Comparison of ENCODE assay signal across 15 mouse cellular contexts in the genomic region with DNA sequence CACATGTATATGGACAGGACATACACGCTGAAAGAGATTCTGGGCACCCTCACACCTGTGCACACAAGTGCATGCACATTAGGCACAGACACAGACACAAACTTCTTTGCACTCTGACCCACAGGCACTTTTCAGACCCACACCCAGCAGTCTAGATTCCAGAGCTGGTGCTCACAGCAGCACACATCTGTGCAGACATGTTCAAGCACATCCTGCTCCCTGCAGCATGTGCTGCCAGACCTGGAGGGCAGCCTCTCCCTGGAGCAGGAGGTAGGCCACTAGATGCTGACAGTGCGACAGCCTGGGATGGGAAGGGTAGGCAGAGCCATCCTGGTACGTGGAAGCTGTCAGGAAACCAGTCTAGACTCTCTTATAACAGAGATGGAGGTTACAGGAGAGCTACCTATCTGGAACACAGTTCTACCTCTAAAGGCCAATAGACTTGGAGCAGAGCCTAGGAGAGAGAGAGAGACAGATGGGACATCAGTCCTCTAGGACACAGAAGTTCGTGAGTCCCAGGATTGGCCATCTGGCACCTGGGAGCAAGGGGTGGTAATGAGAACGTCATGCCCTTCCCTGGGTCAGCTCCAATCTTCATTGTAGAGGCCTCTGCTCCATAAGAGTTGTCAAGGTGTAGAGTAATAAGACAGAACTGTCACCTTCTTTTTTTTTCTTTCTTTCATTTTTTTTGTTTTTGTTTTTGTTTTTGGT. TPM values are rescaled to one million over a fixed set of nuclear protein-coding genes. Genes with fewer than 3 reads are reported as not detected.
A peak's percentile ranks its signal among the peaks of the same experiment; 100 is the strongest.
DNase-seq lines count a peak whose midpoint lies in the region; ATAC-seq lines count a peak whose summit lies in the region.
"Had no signal": no experiment of that assay in that cellular context is flagged by ENCODE, and none has a peak within 500 bp of the region (broad histone marks: within the 10 kb centered on the region; RNA-seq: fewer than 3 reads in every experiment).

No protein-coding gene starts in this region.

- no peaks in the 10 kb centered on the region for H3K9me3 ChIP-seq in heart, embryonic 10.5 days
- no peaks in the 10 kb centered on the region for H3K9me3 ChIP-seq in limb, embryonic 15.5 days
- H3K9me3 ChIP-seq: heart, embryonic 12.5 days; hindbrain, embryonic 10.5 days; liver, embryonic 12.5 days had no signal

- DNase-seq in heart, embryonic 10.5 days (ENCODE audit: low spot score) = no peak
- DNase-seq in heart, postnatal 10 days = no peak
- peak; percentile 99 for DNase-seq in brain, adult 2 months (ENCODE audit: low read depth, low spot score)
- DNase-seq in cerebellum, adult 8-10 months = peak; percentile 87
- DNase-seq in neural tube, embryonic 10.5 days (ENCODE audit: extremely low spot score, low spot score) = no peak
- DNase-seq: adrenal gland, adult 8-10 months had no signal

- H3K36me3 ChIP-seq in heart, embryonic 10.5 days = peaks cover 44% of the 10 kb centered on the region
- peaks cover 35% of the 10 kb centered on the region for H3K36me3 ChIP-seq in limb, embryonic 15.5 days

- peaks cover 62% of the 10 kb centered on the region for H3K4me1 ChIP-seq in heart, embryonic 10.5 days
- peaks cover 30% of the 10 kb centered on the region for H3K4me1 ChIP-seq in limb, embryonic 15.5 days

- no peak overlapping the region for H3K9ac ChIP-seq in limb, embryonic 15.5 days
- H3K9ac ChIP-seq: heart, embryonic 12.5 days; liver, embryonic 12.5 days; lung, embryonic 14.5 days had no signal

- peak overlapping the region; percentile 57; the same call in 1 of the 2 replicates for H3K27ac ChIP-seq in heart, embryonic 10.5 days
- peak overlapping the region; percentile 54 for H3K27ac ChIP-seq in limb, embryonic 15.5 days
- H3K27ac ChIP-seq: hindbrain, embryonic 10.5 days; liver, embryonic 12.5 days; macrophage had no signal

- H3K4me2 ChIP-seq in limb, embryonic 15.5 days = no peak overlapping the region
- H3K4me2 ChIP-seq: heart, embryonic 12.5 days; liver, embryonic 12.5 days; lung, embryonic 14.5 days; midbrain, embryonic 11.5 days had no signal

- intact Hi-C loops in heart, postnatal 10 days (cut with DNase I) = no loop called here

- ATAC-seq in limb, embryonic 15.5 days (ENCODE audit: insufficient number of reproducible peaks, low FRiP score, low TSS enrichment, low read depth) = no peak
- no peak for ATAC-seq in granulocyte monocyte progenitor cell, adult 5-6 weeks (replicated peaks; ENCODE audit: poor library complexity, severe bottlenecking)
- ATAC-seq: forebrain, embryonic 14.5 days; liver, embryonic 12.5 days had no signal

- H3K4me3 ChIP-seq in heart, embryonic 10.5 days = no peak overlapping the region
- no peak overlapping the region for H3K4me3 ChIP-seq in limb, embryonic 15.5 days
- H3K4me3 ChIP-seq: heart, embryonic 12.5 days; hindbrain, embryonic 10.5 days; liver, embryonic 12.5 days had no signal

- WGBS in heart, embryonic 10.5 days = 86% methylated on average over 5 of the region's 5 CpGs
- 73% methylated on average over 5 of the region's 5 CpGs for WGBS in limb, embryonic 15.5 days

- no peaks in the 10 kb centered on the region for H3K27me3 ChIP-seq in heart, embryonic 10.5 days (ENCODE audit: insufficient read depth, poor library complexity, severe bottlenecking)
- H3K27me3 ChIP-seq in limb, embryonic 15.5 days = no peaks in the 10 kb centered on the region
- H3K27me3 ChIP-seq: heart, embryonic 12.5 days had no signal

RNA-seq across cellular contexts. Expression of gene P3h4, which starts 7.5 kb away (rescaled TPM):
- 71.1 and 81.8 TPM in 2 replicates for polyA plus RNA-seq in heart, embryonic 10.5 days (2016; fragmentation: Nextera tagmentation; extraction: Ambion mirVana)
- total RNA-seq in heart, postnatal 10 days (2021) = 10 to 100 TPM; 24.4 to 27.3 TPM
- polyA plus RNA-seq in limb, embryonic 15.5 days (2015; fragmentation: Nextera tagmentation; extraction: Ambion mirVana) = 107 and 114 TPM in 2 replicates
- total RNA-seq in granulocyte monocyte progenitor cell, adult 5-6 weeks (2014; fragmentation: Nextera tagmentation) = not detected in 2 replicates
- total RNA-seq in granulocyte monocyte progenitor cell, adult 5-6 weeks (2017) = 0.26 TPM in 1 of 2 replicates, not detected in the other

RNA-seq across cellular contexts. Expression of gene Fkbp10, which starts 8.3 kb away (rescaled TPM):
- polyA plus RNA-seq in heart, embryonic 10.5 days (2016; fragmentation: Nextera tagmentation; extraction: Ambion mirVana) = 107 and 123 TPM in 2 replicates
- total RNA-seq in heart, postnatal 10 days (2021) = 10 to 100 TPM; 58.6 to 59.7 TPM
- 210 and 239 TPM in 2 replicates for polyA plus RNA-seq in limb, embryonic 15.5 days (2015; fragmentation: Nextera tagmentation; extraction: Ambion mirVana)
- total RNA-seq in granulocyte monocyte progenitor cell, adult 5-6 weeks (2014; fragmentation: Nextera tagmentation) = not detected in 2 replicates
- total RNA-seq in granulocyte monocyte progenitor cell, adult 5-6 weeks (2017) = not detected in 2 replicates
- polyA plus RNA-seq: macrophage had no signal

RNA-seq across cellular contexts. Expression of gene Jup, which starts 9.6 kb away (rescaled TPM):
- polyA plus RNA-seq in heart, embryonic 10.5 days (2016; fragmentation: Nextera tagmentation; extraction: Ambion mirVana) = 91.3 and 112 TPM in 2 replicates
- 100 to 1,000 TPM; 252 to 286 TPM for total RNA-seq in heart, postnatal 10 days (2021)
- 305 and 309 TPM in 2 replicates for polyA plus RNA-seq in limb, embryonic 15.5 days (2015; fragmentation: Nextera tagmentation; extraction: Ambion mirVana)
- 4.8 and 6.7 TPM in 2 replicates for total RNA-seq in granulocyte monocyte progenitor cell, adult 5-6 weeks (2014; fragmentation: Nextera tagmentation)
- total RNA-seq in granulocyte monocyte progenitor cell, adult 5-6 weeks (2017) = 1.4 and 4.2 TPM in 2 replicates

RNA-seq across cellular contexts. Expression of gene Nt5c3b, which starts 34.5 kb away (rescaled TPM):
- 124 and 128 TPM in 2 replicates for polyA plus RNA-seq in heart, embryonic 10.5 days (2016; fragmentation: Nextera tagmentation; extraction: Ambion mirVana)
- 10 to 100 TPM; 36.9 to 46.3 TPM for total RNA-seq in heart, postnatal 10 days (2021)
- 137 and 141 TPM in 2 replicates for polyA plus RNA-seq in limb, embryonic 15.5 days (2015; fragmentation: Nextera tagmentation; extraction: Ambion mirVana)
- 46.9 and 50.7 TPM in 2 replicates for total RNA-seq in granulocyte monocyte progenitor cell, adult 5-6 weeks (2014; fragmentation: Nextera tagmentation)
- 23.3 and 31.3 TPM in 2 replicates for total RNA-seq in granulocyte monocyte progenitor cell, adult 5-6 weeks (2017)

RNA-seq across cellular contexts. Expression of gene Klhl10, which starts 34.6 kb away (rescaled TPM):
- polyA plus RNA-seq in heart, embryonic 10.5 days (2016; fragmentation: Nextera tagmentation; extraction: Ambion mirVana) = 0.71 and 0.90 TPM in 2 replicates
- under 1 TPM; 0.57 to 0.97 TPM for total RNA-seq in heart, postnatal 10 days (2021)
- polyA plus RNA-seq in limb, embryonic 15.5 days (2015; fragmentation: Nextera tagmentation; extraction: Ambion mirVana) = 0.64 and 0.70 TPM in 2 replicates
- not detected in 2 replicates for total RNA-seq in granulocyte monocyte progenitor cell, adult 5-6 weeks (2014; fragmentation: Nextera tagmentation)
- total RNA-seq in granulocyte monocyte progenitor cell, adult 5-6 weeks (2017) = not detected in 2 replicates

Comparison
In these comparisons a context has a peak if more than half of its experiments do, and no peak if none do; other contexts are left out.
1. DNase-seq: peak in brain, adult 2 months (single experiment) and cerebellum, adult 8-10 months (single experiment); none in heart, embryonic 10.5 days (single experiment), heart, postnatal 10 days (0 of 2) and neural tube, embryonic 10.5 days (single experiment).
2. RNA of gene P3h4, which starts 7.5 kb away (total RNA-seq): 24.4 to 27.3 TPM in heart, postnatal 10 days; 0.26 TPM in granulocyte monocyte progenitor cell, adult 5-6 weeks; every median in the first group is over 10 times any median in the second.
3. RNA of gene Fkbp10, which starts 8.3 kb away (total RNA-seq): 58.6 to 59.7 TPM in heart, postnatal 10 days; not detected in granulocyte monocyte progenitor cell, adult 5-6 weeks; every median in the first group is over 10 times any median in the second.
4. RNA of gene Jup, which starts 9.6 kb away (total RNA-seq): 252 to 286 TPM in heart, postnatal 10 days; 1.4 to 6.7 TPM in granulocyte monocyte progenitor cell, adult 5-6 weeks; every median in the first group is over 10 times any median in the second.